Mouse (Mus musculus) kidney, postnatal 4 days (tissue): ENCODE data around the gene Setd5.

Source experiments
- DNase-seq, 2 experiments: peaks; one replicate each; pipeline ENCODE4 v3.0.0; 2021; ENCODE audit warnings: mixed read lengths in 2 of 2

The Setd5 gene

DNA sequence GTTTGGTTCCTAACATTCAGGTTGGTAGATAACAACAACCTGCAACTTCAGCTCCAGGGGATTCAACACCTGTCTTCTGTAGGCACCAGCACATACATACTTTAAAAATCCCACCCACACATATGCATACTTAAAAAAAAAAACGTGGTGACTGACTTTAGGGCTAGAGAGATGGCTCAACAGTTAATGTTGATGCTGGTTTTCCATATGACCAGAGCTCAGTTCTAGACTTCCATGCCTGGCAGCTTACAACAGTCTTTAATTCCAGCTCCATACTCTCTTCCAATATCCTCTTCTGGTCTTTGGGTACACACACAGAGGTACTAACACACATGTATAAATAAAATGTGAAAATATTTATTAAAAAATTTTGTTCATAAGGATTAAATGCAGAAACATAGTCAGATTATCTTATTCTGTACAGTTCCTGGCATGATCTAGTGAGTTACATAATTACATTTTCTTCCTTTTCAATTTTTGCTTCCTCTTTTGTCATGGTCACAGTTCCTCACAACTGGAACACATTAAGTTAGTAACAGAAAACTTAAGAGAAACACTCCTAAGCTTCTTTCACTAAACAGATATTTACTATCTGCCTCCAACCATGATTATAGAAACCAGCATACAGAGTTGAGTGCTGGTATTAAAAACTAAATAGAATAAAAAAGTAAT, 16.1 kb upstream of the Setd5 start:
- no peak for DNase-seq

DNA sequence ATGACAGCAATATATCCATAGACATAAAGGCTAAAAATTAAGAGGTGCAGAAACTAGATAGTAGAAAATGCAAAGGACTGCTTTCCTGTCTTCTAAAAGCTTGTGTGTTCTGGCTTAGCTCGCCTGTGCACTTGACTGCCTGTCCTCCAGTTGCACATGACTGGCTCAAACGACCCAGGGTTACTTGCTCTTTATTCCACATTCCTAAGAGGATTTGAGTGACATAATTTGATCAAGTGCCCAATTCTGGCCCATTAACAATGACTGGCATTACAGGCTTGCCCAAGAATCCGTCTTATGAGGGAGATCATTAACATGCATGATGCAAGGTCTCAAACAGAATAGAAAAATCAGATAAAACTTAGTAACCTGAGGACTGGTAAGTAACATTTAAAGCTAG, 14.9 kb upstream of the Setd5 start:
- DNase-seq, result no peak

DNA sequence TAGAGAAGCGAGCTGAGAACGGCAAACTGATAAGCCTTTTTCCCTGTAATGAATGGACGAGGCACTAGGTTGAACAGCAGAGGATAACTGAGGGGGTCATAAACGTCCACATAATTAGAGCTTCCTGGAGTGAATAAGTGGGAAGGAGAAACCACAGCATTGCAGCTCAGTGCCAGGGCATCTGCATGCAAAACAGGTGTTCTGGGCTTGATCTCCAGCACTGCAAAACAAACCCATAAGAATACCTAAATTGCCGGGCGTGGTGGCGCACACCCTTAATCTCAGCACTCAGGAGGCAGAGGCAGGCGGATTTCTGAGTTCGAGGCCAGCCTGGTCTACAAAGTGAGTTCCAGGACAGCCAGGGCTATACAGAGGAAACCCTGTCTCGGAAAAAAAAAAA, 13.8 kb upstream of the Setd5 start:
- DNase-seq, result no peak

DNA sequence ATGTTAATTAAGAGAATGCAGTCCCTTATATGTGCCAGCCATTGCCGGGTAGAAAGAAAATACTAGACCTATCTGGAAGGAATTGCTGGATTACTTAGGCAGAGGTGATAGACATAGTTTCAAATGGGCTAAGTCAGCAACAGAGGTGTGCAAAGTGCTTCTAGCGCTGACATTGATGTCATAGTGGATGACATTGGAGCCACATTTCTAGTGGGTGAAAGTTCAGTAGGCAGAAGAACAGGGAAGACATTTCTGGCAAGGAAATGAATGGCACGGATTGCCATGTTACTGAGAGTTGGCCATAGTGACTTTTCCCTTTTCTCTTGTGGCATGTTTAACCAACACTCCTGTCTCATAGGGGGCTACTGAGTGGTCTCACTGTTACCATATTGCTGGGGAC, 12.0 kb upstream of the Setd5 start:
- DNase-seq, result no peak

DNA sequence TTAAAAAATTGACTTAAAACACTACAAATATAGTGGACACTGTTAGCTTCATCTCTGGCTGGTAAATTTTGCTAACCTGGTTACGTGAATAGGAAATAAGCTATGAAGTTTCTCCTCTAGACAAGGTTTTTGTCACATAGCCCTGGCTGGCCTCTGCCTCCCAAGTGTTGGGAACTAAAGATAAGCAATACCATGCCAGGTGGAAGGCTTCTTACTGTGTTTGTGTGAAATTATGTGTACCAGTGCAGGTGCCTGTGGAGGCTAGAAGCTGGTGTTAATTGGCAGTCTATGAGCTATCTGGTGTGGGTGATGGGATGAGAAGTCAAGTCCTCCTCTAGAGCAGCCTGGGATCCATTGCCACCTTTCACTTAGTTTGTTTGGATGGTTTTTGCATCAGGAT, 8.0 kb upstream of the Setd5 start:
- DNase-seq, result no peak

DNA sequence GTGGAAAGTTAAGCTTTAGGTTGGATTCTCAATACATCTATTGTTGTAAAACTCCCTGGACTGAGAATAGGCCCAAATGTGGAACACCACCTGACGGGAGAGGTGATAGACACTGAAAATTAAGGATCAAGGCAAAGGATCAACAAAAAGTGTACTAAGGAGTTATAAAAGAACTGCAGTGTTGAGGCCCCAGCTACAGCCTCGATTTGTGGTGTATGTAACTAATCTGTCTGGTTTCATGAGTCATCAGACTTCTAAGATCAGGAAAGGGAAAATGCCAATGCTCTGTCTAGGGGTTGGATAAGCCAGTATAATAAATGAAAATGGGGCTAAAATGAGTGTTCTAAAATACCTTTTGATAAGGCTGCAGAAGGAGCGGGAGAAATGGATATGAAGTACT, 1.9 kb upstream of the Setd5 start:
- DNase-seq, result no peak

DNA sequence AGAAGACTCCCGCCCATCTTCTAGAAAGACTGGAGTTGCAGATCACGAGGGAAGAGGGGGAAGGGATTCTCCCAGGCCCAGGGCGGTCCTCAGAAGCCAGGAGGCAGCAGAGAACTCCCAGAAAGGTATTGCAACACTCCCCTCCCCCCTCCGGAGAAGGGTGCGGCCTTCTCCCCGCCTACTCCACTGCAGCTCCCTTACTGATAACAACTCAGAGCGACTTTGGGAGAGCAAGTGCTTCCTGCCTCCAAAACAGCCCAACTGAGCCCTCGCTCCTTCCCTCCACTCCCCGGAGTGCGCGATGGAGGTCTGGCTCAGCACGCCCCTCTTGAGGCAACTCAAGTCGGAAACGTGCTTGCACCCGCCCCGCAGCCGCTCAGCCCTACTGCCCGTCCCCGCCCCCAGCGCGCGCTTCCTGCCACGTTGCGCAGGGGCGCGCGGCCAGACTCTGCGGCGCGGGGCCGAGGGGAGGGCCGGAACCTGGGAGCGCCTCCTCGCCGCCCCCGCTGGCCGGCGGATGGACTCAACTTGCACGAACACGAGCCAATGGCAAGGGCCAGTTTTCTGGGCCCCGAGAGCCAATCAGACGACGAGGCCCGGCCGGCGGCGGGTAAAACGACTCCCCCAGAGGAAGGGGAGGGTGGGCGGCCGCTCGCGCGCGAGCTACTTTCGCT, 1.0 kb upstream of the Setd5 start:
- DNase-seq, result peak; percentile 96 to 99

DNA sequence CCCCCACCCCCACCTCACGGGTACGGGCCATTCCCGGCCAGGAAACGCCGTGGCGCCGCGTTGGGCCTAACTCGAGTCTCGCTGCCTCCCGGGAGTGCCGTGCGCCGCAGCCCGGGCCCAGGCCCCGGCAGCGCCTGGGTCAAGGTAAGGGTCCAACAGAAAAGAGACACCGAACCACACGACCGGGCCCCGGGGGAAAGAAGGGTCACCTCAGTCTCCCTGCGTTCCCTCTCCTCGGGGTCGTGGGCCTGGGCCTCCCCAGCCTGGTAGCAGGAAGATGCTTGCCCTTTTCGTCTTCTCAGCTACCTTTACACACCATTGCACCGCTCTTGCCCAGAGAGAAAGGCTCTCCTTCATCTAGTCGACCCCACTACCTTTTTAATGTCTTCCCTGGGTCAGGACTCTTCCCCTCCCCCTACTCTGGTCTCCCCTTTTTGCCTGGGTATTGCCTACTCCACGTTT, 435 bp downstream of the Setd5 start:
- no peak for DNase-seq

DNA sequence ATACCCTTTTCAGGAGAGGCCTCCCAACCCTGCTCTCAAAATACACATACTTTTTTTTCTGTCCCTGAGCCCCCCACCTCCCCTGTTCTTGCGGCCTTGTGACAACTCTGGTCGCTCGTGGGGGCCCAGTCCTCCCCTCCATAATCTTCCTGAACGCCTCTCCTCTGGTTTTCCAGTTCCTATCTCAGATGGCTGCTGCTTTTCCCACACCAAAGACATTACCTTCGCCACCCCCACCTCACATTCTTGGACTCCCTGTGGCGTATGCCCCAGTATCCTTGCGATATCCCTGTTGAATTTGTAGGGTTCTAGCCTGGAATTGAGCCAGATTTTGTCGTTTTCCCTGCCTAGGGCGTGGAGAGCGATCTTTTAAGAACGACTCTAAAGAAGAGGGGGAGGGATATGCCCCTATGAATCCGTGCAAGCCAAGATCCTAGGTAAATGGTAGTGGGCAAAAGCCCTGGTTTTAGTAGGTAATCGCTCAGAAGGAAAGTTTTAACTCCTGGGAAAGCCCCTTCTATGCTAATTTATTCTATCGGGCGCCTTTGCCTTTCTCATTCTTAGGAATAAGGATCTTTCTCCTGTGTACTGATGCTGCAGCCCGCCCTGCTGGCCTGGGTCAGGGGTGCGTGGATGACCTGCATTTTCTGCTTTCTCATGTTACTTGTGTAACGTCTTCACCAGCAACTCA, 1.0 kb downstream of the Setd5 start:
- peak; percentile 35 to 59 for DNase-seq

DNA sequence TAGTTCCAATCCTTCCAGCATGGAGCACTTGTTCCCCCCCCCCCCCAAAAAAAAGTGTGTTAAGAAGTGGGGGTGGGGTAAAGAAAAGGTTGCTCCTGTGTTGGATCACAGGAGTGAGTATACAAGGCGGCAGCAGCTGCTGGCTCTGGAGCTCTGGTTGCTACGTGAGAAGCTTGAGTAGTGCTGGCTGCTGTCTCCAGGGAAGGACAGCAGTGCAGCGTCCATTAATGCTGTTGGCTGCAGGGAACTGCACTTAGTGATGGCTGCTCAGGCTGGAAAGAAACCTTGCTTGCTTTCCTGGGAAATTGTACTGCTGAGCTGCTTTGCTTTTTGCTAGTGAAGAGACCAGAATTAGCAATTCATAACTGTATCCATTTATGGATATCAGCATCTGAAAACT, 2.3 kb downstream of the Setd5 start:
- DNase-seq, result peak; percentile 47 to 63

DNA sequence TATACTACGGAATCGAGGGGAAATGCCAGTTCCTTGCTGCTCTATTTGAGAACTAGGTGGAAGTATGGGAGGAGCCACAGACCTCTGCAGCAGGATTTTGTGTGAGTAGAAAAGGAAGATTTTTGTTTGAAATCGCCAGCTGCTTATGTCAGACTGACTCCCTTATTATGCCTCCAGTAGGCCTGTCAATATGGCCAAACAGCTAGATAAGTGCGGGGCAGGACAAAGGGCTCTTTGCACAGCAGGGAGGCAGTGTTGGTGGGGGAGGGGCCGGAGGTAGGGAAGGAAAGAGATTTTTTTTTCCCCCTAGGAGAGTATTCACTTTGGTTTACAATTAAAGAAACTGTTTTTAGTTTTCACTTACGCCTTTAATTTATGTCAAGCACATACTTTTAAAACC, 5.1 kb downstream of the Setd5 start:
- peak; percentile 45 to 55 for DNase-seq

DNA sequence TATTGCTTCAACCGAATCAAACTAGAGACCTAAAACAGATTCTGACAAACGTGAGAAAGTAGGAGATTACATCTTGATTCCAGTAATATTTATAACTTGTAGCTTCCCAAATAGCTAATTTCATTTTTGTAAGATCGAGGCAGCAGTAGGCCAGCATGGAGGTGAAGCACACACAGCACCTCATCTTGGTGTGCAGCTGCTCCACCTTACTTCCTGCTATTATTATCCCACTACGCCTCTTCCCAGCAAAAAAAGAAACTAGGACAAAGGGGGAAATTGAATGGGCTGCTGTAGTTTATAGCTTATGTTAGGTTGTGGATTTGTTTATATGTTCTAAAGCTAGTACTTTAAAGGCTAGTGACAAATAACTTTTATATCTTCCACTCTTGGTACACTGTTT, 7.4 kb downstream of the Setd5 start:
- no peak for DNase-seq

DNA sequence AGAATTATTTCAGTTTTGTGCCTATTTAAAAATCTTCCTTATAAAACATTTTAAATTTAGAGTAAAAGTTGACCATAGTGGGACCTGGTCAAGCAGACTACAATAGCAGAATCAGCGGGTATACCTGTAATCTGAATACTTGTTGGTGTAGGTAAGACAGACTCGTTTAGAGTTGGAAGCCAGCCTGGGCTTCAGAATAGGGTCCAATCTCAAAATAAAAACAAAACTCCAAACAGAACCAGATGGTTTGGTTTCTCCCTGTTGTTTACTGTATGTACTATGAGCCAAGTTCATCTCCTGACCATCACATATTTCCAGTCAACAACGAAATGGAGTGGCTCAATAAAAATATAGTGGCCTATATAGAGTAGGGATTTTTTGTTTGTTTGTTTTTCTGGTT, 16.0 kb downstream of the Setd5 start:
- DNase-seq, result no peak

DNA sequence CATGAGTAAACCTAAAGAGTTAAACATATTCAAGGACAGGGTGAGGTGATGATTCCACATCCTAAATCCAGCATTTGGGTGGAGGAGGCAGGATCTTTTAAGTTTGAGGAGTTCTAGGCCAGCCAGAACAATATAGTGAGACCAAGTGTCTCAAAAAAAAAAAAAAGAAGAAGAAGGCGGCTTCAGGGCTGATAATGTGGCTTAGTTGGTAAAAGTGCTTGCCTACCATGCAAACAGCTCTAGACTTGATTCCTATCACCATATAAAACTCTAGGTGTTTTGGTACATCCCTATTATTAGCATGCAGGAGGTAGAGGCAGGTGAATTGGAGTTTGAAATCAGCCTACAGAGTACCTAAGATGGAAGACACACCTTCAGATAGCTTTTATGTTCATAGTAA, 18.4 kb downstream of the Setd5 start:
- DNase-seq, result no peak

DNA sequence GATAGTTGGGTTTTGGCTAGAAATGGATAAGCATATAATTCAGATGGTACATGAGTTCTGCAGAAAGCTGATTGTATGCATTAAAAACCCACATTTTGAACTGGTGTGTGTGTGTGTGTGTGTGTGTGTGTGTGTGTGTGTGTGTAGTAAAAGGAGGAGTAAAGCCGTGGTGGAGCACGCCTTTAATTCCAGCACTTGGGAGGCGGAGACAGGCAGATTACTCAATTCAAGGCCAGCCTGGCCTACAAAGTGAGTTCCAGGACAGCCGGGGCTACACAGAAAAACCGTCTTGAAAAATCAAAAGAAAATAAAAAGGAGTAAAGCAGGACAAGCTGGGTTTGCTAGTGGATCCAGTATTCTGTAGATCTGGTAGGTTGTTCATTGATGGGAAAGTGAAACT, 20.5 kb downstream of the Setd5 start:
- no peak for DNase-seq

DNA sequence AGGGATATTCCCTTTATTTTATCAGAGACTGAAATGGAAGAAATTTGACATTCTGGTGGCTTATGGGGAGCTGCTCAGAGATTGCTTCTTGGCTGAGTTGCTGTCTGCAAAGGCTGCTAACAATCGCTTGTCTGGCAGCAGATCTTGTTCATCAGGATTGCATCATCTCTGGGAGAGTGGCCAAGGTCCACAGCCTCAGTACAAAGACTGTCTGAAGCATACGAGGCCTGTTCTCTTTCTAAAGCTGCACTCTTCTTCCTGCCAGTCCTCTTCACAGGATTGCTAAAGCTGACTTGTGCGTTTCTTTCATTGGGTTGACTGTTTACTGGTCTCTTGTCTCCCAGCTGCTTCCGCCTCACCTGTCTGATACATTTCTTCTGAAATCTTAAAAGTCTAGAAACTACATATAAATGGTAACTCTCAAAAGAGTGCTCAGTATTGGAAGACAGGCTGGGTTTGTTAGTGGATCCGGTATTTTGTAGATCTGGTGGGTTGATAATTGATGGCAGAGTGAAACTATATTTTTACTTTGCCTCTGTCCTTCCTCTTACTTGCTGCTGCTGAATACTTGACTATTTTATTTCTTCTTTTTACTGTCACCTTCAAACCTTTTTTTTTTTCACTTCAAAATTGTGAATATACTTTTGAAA, 22.6 kb downstream of the Setd5 start:
- peak; percentile 88 to 91 for DNase-seq

DNA sequence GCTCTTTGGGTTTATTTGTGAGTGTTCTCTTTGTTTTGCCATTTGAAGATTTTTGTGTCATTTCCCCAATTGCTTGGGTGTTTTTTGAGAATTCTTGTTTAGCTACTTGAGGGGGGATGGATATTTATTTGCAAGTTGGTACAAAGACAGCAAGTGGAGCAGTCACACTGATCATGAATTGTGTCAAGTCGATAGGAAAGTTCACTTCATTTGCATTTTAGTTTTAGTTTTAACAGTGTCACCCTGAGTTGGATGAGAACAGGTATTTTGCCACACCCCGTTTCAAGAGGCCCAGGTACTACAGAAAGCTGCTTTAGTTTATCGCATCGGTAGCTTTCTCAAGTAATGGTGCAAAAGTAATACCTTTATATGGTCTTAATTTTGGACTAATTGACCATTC, 25.4 kb downstream of the Setd5 start:
- no peak for DNase-seq

DNA sequence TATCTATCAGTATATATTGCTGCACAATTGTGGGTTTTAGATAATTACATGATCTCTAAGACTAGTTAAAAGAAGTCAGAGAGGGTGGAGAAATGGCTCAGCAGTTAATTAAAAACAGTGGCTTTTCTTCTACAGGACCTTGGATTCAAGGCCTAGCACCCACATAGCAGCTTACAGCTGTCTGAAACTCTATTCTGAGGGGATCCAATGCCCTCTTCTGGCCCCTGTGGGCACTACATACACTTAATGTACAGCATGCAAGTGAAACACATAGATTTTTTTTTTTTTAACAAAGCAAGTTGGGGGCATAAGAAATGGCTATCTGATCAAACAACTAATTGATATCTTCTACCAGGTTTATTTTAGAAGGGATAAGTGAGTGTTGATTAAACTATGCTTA, 26.6 kb downstream of the Setd5 start:
- DNase-seq, result peak; percentile 75 to 81

DNA sequence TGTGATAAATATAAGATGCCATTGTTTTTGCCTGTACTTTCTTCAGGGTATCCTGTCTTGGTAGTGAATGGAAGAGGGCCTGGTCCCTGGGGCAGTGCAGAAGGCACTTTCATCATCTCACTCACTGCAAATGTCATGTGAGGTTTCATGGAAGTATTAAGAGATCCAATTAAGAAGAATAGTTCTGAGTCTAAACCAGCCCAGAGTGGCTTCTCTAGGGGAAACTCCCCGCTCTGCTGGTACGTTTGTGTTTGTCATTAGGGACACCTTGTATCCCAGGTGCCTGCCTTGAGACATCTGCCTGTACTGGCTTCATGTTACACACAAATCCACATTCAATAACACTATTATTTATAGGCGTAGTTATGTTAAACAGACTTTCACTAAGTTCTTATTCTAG, 32.2 kb downstream of the Setd5 start:
- DNase-seq, result no peak

DNA sequence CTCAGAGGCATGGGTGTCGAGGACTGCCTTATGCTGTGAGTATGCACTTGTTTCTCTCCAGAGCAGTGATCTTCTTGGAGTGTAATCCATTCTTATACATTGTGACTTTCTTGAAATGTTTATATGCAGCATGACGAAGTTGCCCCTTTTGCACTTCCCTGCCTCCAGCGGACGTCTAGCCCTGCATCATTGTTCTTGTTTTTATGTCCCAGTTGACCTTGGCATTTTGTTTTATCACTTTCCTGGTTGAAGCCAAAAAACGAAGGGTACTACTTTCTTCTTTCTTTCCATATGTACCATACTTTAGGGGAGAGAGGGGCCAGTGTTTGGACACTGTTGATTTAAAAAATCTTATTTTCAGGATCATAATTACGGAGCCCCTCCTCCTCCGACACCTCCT, 32.8 kb downstream of the Setd5 start:
- no peak for DNase-seq

DNA sequence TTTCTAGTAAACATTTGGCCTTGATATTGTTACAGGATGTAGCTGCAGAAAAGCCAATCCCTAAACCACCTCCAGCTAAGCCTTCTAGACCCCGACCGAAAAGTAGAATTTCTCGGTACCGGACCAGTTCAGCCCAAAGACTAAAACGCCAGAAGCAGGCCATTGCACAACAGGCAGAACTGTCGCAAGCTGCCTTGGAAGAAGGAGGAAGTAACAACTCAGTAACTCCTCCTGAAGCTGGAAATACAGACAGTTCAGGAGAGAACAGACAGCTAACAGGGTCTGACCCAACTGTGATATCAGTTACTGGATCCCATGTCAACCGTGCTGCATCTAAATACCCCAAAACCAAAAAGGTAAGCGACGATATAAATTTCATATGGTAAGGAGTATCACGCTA, 43.6 kb downstream of the Setd5 start:
- no peak for DNase-seq

DNA sequence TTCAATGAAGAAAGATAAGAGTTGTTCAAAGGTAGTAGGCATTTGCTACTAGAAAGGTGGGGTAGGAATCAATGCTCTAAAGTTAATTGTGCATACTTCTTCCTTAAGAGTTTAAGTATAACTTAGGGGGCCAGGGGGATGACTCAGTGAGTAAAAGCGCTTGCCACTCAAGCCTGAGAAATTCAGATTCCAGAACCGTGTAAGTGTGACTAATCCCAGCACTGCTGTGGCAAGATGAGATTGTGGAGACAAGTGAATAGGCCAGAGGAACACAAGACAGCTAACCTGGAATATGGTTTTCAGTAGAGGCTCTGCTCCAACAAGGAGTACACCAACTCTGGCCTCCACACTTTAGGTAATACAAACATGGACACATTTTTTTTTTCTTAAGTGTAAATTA, 56.2 kb downstream of the Setd5 start:
- no peak for DNase-seq

DNA sequence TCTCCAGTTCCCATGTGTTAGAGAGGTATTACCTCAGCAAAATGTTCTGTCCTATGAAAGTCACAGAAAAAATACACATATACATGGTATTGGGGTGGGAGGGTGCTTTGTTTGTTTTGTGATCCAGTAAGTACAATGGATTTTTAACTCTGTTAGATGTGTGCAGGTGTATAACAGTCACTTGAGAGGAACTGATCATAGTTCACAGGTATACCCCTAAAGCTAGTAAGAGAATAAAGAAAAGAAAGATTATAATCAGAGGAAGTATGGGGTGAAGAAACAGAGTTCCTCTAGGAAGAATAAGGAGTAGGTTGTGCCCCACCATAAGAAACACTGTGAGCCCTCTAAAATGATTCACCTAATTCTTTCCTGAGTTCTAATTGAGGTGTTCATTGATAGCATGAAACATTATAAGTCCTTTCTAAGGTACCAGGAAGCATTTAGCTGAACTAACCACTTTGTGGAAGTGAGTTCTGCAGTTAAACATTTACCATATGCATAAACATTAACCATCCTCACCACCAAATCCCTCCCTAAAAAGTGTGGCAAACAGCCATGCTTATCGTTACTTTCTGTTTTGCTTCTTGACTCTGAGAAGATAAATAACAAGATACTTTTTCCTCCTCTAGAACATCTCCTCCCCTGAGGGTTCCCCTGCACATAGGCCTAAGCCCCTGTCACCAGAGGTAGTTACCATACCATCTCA, 64.4 kb downstream of the Setd5 start:
- DNase-seq, result no peak
